ENCODE assay signal across 12 mouse cellular contexts in the genomic region with DNA sequence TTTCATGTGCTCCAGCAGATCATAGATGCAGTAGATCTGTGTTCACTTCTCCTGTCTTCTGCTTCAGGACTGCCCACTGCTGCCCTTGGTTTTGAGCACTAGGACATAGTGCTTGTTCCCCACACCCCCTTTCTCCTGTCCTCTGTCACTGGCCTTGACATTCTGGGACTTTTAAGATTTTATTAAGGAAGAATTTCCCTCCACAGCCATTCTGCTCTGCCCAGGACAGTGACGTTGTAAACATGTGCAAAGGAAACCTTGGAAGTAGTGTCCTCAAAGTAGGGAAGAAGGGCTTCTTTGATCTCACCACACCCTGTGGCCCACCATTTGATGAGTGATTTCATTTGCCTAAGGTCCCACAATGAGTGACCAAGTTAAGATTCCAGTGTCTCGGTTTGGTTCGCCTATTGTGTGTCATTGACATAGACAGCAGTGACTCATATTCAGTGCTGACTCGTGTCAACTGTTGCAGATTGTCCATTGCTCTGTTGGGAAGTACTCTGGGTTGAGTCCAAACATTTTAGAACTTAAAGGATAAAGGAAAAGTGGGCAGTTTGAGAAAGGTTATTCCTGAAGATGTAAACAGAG.
"Had no signal": no experiment of that assay in that cellular context is flagged by ENCODE, and none has a peak within 500 bp of the region (broad histone marks: within the 10 kb centered on the region; RNA-seq: fewer than 3 reads in every experiment).

No protein-coding gene starts in this region.

- H3K4me3 ChIP-seq: layer of hippocampus, adult 2 months; limb, embryonic 13.5 days; midbrain, embryonic 12.5 days had no signal

- H3K27ac ChIP-seq: limb, embryonic 13.5 days; liver, embryonic 14.5 days; midbrain, embryonic 12.5 days had no signal

- ATAC-seq: midbrain, embryonic 16.5 days had no signal

- DNase-seq: kidney, postnatal 10 days; kidney, postnatal 4 days; left cerebral cortex, postnatal 4 days; lung, adult 18-20 months; right cerebral cortex, adult 18-20 months; right cerebral cortex, postnatal 25 days; thymus, postnatal 4 days had no signal

- H3K9me3 ChIP-seq: limb, embryonic 13.5 days; midbrain, embryonic 12.5 days had no signal

- H3K9ac ChIP-seq: limb, embryonic 13.5 days; liver, embryonic 14.5 days; midbrain, embryonic 12.5 days had no signal

- H3K36me3 ChIP-seq: limb, embryonic 13.5 days; midbrain, embryonic 12.5 days had no signal

- H3K27me3 ChIP-seq: limb, embryonic 13.5 days; midbrain, embryonic 12.5 days had no signal

- H3K4me2 ChIP-seq: limb, embryonic 13.5 days; midbrain, embryonic 12.5 days had no signal
